Mouse (Mus musculus) urinary bladder, postnatal 10 days (tissue): ENCODE results near the gene Sigmar1.

Experiments
- DNase-seq: peaks from one replicate; pipeline ENCODE4 v3.0.0; 2022; ENCODE audit warnings: low spot score

Gene Sigmar1

GRCm38 (mm10) chr4:41756440-41756839, 483 bp upstream of the Sigmar1 start:
- no peak for DNase-seq

DNA sequence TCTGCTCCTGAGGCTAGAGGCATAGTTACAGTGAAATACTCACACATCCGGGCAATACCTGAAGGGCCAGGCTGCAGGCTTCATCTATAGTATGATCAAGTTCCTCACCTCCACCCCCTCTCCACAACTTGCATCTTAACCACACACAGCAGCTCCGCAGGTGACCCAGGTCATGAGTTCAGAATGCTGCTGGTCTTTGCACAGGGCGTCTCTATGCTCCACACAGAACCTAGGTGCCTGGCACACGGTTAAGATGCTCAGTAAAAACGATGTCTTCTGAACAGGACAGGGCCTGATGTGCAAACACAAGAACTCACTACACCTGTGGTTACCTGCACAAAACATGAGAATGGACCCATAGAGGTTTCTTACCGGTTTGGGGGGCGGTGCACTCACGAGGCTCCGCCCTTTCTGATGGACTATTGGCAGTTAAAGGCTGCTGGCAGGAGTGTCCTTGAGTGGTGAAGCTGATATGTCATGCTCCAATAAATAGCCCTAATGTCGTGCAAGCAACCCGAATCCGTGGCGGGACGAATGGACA, 1.1 kb downstream of the Sigmar1 start, which contains the start of gene Galt:
Gene Galt, plus strand, starts transcription at position 432 of the 541 bp plus-strand sequence.
- no peak for DNase-seq

- no peak for DNase-seq
These were observed 10.9 kb downstream of the Sigmar1 start for GRCm38 (mm10) chr4:41745021-41745420.

DNA sequence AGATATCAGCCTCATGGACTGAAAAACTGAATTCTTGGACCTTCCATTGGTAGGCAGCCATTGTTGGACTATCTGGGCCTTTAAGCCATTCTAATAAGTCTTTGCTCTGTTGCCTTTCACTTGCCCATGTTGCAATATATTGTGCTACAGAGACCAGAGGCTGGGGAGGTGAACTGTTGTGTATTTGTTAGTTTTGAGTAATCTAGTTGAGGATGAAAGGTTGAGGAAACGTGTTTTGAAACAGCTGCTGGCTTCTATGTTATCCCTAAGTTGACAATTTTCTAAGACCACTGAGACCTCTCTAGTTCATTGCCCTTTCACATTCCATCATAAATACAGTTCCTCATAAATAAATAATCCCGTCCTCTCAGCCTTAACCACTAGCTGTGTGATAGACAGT, 11.8 kb downstream of the Sigmar1 start:
- DNase-seq, result no peak

GRCm38 (mm10) chr4:41741158-41741560, 14.8 kb downstream of the Sigmar1 start:
- DNase-seq, result peak; percentile 63

- DNase-seq, result no peak
These were observed 15.4 kb downstream of the Sigmar1 start for GRCm38 (mm10) chr4:41740380-41741157.

- no peak for DNase-seq
These were observed 16.7 kb downstream of the Sigmar1 start for GRCm38 (mm10) chr4:41739260-41739659.

GRCm38 (mm10) chr4:41738256-41738603, 17.7 kb downstream of the Sigmar1 start:
- DNase-seq, result no peak

DNA sequence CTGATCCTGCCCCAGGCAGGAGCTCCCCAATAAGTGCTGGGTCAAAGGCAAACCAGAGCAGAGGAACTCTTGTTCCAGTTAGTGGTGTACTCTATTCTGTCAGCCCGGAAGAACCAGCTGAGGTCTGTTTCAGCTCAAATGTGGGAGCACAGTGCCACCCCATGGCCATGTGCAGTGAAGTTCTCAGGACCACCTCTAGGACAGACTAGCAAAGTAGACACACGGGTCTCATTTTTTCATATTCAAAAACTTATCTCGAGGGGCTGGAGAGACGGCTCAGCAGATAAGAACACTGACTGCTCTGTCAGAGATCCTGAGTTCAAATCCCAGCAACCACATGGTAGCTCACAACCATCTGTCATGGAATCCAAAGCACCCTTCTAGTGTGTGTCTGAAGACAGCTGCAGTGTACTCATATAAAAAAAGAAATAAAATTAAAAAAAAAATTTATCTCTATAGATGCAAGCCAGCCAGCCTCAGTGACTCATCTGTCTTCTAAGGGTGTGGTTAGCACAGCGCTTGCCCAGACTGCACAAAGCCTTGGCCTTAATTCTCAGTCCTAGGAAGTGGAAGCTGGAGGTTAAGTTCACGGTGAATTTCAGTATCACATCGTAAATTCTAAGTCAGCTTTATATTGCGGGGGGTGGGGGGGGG, 18.2 kb downstream of the Sigmar1 start:
- DNase-seq, result no peak

DNA sequence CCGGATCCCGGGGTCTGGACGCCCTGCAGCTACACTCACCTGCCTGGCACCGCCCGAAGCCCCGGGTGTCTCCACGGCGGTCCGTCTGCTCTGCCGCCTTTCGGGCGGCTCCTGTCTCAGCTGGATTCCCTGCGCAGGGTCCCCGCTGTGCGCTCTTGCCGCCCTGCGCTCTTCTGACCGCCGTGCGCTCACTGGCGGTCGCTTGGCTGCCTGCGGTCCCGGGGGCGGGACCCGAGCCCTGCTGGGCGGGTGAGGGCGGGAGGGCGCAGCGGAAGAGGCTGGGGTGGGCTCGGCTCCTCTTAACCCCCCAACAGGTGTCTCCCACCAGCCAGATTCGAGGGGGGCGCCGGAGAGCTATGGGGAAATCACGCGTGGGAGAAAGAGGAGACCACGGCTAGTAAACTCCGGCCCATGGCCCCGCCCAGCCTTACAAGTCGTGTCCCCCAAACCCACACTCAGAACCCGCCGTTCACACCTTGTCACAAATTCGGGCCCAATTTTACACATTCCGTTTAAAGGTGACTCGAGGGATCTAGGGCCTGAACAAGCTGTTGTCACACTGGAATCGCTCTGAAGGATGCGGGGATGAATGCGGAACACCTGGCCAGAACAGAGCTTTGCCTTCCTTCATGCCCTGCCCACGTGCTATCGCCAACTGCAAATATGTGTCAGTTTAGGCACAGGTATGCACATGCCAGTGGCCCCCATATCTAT, 24.7 kb downstream of the Sigmar1 start, which contains the start of gene Arid3c:
Gene Arid3c, minus strand, starts transcription at position 91 of the 714 bp plus-strand sequence.
- no peak for DNase-seq

DNA sequence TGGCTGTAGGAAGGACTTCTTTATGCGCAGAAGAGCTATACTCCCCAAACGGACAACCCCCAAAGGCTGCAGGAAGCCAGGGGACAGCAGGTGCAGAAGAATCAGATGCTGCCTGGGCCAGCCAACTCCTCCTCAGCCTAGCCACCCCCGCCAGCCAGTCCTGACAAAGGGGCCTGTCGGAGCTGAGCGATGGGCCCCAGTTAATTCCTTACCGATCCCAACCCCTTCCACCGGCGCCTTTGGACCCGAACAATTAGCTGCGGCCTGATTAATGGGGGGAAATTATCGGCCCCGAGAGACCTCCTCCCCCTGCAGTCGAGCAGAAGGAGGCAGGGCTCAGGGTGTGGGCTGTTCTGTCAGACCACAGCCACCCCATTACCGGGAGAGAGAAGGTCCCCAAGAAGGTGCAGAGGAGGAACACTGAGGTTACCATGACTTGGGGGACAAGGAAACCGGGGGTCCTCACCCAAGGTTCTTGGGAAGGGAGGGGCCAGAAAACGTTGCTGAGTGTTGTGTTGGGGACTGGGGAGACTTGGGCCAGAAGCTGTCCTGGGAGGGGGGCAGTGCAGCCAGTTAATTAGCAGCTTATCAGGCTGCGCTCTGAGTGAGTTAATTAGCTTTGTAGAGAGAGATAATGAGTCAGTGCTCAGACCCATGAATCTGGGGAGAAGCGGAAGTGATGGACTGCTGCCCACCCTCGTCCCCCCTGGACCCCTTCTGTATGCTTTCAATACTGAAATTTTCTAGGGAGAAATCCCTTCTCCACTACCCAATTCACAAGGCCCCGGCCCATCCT, 28.9 kb downstream of the Sigmar1 start:
- DNase-seq, result no peak

GRCm38 (mm10) chr4:41722918-41723351, 33.0 kb downstream of the Sigmar1 start, which contains the start of gene Dctn3:
Gene Dctn3, minus strand, starts transcription at chr4:41723170.
- no peak for DNase-seq

DNA sequence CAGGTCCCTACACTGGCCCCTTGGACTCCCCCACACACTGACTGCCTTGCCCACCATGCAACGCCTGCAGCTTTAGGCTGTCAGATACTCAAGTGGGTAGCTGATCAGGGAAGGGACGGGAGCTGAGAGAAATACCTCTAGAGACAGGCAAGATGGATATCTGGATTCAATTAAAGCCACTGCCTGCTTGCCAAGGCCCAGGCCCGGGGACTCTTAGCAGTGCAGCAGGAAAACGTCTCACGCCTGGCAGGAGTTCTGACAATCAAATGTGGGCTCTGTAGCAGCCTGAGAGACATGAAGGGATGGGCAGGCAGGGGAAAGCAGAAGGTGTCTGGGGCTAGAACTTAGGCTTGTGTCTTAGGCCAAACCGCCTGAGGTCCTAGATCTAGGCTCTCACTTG, 39.1 kb downstream of the Sigmar1 start:
- DNase-seq, result no peak

- DNase-seq, result no peak
These were observed 40.4 kb downstream of the Sigmar1 start for GRCm38 (mm10) chr4:41715596-41715995.

GRCm38 (mm10) chr4:41715082-41715481, 40.9 kb downstream of the Sigmar1 start:
- no peak for DNase-seq

- no peak for DNase-seq
These were observed 41.7 kb downstream of the Sigmar1 start for GRCm38 (mm10) chr4:41714276-41714675.

DNA sequence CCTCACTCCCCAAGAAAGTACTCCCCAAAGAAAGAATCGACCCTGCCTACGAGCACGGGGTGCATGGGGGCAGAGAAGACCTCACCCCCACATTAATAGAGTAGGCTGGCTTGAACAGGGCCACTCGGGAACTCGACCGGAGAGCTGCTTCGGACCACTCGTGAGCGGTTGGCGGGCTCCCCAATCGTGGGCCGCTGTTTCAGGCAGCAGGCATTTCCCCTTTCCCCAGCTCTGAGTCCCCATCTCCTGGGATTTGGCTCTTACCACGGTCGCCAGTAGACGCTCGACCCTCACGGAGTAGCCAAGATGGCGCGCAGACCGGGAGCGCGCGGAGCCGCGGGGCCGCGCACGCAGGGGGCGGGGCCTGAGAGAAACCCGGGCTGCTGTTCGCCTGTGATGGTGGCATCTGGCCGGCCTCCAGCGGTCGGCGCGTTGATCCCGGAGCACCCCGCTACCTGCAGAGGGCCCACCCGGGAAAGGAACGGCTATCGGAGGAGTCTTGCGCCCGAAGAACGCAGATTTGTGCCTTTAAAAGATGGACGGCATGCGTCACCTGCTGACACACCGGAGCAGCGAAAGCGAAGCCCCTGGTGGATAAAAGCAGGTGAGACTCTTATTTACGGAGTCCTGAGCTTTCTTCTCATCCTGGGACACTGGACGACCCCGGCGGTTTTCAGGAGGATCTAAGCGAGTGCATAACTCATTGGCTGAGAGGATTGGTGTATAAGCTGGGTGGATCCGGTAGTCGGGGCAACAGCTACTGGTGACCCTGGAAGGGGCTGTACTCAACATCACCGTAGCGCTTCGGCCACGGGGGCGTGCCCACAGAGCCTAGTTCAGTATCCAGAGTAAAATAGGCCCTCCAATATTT, 42.5 kb downstream of the Sigmar1 start, which contains the start of gene Rpp25l:
Gene Rpp25l, minus strand, starts transcription at position 338 of the 871 bp plus-strand sequence.
- peak; percentile 42 for DNase-seq

GRCm38 (mm10) chr4:41712421-41713196, 43.3 kb downstream of the Sigmar1 start:
- DNase-seq, result no peak

DNA sequence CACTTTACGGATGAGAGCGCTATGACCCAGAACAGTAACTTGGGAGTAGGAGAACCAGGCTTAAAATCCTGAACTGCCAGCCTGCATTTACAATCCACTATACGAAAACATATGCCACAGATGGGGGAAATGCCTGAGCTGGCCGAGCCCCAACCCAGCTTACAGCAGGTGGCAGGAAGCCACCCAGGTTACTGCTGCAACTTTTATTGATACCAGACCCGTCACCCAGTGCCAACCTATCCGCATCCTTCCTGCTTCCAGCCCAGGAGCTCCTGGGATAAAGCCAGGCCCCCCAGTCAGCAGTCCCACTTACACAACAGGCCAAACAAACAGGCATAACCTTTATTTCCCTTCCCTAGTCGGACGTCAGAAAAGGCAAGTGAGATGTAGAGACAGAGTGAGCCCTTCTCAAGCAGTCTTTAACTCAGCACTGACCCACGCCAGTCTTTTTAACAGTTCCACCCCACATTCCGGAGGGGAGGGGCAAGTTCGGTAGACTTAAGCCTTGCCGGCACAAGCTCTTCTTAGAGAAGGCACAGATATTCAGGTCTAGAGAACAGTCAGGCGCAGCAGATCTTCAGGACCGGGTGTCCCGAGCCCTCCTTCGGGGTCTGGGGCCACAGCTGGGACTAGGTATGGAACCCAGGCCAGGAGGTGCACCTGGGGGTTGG, 44.1 kb downstream of the Sigmar1 start:
- no peak for DNase-seq
